Mouse (Mus musculus): ENCODE measurements at regions not wholly inside any gene's neighbourhood (a gene's known extent, or its start where the extent isn't known, plus 50 kb on each side); places are given as distances from the start of the nearest gene placed in this dataset.

DNA sequence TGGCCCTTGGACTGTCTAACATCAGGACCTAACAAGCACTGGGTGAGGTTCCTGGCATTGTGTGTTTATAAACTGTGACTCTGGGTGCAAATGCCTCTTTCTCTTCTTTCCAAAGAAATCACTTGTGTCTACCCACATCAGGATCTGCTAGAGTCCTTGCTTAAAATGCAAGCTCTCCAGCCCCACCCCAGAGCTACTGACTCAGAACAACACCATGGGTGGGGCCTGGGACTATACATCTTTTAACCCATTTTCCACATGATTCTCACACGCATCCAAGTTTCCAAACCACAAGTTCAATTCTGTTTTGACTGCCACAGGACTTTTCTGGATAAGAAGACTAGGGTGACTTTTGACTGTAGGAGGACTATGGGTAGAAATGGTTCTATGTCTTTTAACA is 88.7 kb upstream of the 4930412O13Rik start:
- ATAC-seq (replicated peaks), result no peak
- WGBS, result 90% methylated on average over 1 of the region's 1 CpGs

GRCm38 (mm10) chr2:9795401-9795800 is 85.7 kb upstream of the 4930412O13Rik start:
- H3K36me3 ChIP-seq, result no peaks in the 10 kb centered on the region
- H3K4me2 ChIP-seq (replicated peaks), result no peak overlapping the region
- H3K27me3 ChIP-seq, result no peaks in the 10 kb centered on the region
- ATAC-seq (replicated peaks), result no peak
- H3K9me3 ChIP-seq, result no peaks in the 10 kb centered on the region
- no peak overlapping the region for H3K27ac ChIP-seq (replicated peaks)
- H3K9ac ChIP-seq (replicated peaks), result no peak overlapping the region
- WGBS, result 68% methylated on average over 4 of the region's 4 CpGs
- H3K4me1 ChIP-seq, result 0 out of 2 replicates have a peak, but pooled peaks cover 2% of the 10 kb centered on the region
- no peak overlapping the region for H3K4me3 ChIP-seq

More for the DNA sequence above, 88.7 kb upstream of the 4930412O13Rik start:
- H3K9me3 ChIP-seq, result no peaks in the 10 kb centered on the region
- 0 out of 2 replicates have a peak, but pooled peaks cover 2% of the 10 kb centered on the region for H3K4me1 ChIP-seq
- no peak overlapping the region for H3K4me2 ChIP-seq (replicated peaks)
- no peaks in the 10 kb centered on the region for H3K36me3 ChIP-seq
- H3K27me3 ChIP-seq, result no peaks in the 10 kb centered on the region
- no peak overlapping the region for H3K4me3 ChIP-seq
- H3K9ac ChIP-seq (replicated peaks), result no peak overlapping the region
- no peak overlapping the region for H3K27ac ChIP-seq (replicated peaks)

DNA sequence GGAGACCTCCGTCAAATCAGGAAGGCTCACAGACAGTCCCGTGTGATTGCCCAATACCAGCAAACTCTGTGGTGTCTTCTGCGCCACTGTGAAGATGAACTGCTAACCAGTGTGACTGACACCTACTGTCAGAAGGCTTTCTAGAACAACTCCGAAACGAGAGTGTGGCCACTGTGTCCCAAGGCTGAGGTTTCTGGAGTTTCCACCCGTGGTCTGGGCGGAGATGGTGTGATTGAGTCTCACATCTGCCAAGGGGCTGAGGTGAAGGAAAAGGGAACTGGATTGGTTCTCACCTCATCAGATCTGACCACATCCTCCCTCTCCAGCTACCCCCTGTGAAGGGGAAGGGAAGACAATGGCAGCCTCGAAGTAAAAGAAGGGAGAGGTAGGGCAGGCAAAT is 79.6 kb upstream of the 4930412O13Rik start:
- no peak overlapping the region for H3K9ac ChIP-seq (replicated peaks)

GRCm38 (mm10) chr2:9804306-9804705 is 76.7 kb upstream of the 4930412O13Rik start:
- Histone ChIP-seq H3K9me3 (no peaks in the 10 kb centered on the region), H3K4me3 (no peak overlapping the region), H3K9ac (replicated peaks) (no peak overlapping the region), H3K27ac (replicated peaks) (no peak overlapping the region), H3K27me3 (no peaks in the 10 kb centered on the region), H3K36me3 (no peaks in the 10 kb centered on the region), H3K4me1 (no peaks in the 10 kb centered on the region), H3K4me2 (replicated peaks) (no peak overlapping the region)
- WGBS, result 50% methylated on average over 3 of the region's 3 CpGs
- ATAC-seq (replicated peaks), result no peak

More for the DNA sequence above, 79.6 kb upstream of the 4930412O13Rik start:
- no peaks in the 10 kb centered on the region for H3K27me3 ChIP-seq
- WGBS, result 84% methylated on average over 8 of the region's 8 CpGs
- no peak overlapping the region for H3K27ac ChIP-seq (replicated peaks)
- no peak overlapping the region for H3K4me2 ChIP-seq (replicated peaks)
- no peak for ATAC-seq (replicated peaks)
- no peaks in the 10 kb centered on the region for H3K4me1 ChIP-seq
- no peaks in the 10 kb centered on the region for H3K36me3 ChIP-seq
- H3K9me3 ChIP-seq, result no peaks in the 10 kb centered on the region
- no peak overlapping the region for H3K4me3 ChIP-seq

GRCm38 (mm10) chr2:9805590-9805989 is 75.5 kb upstream of the 4930412O13Rik start:
- Histone ChIP-seq H3K4me3 (no peak overlapping the region), H3K27ac (replicated peaks) (no peak overlapping the region), H3K4me2 (replicated peaks) (no peak overlapping the region), H3K27me3 (no peaks in the 10 kb centered on the region), H3K9ac (replicated peaks) (no peak overlapping the region), H3K36me3 (no peaks in the 10 kb centered on the region), H3K9me3 (no peaks in the 10 kb centered on the region), H3K4me1 (no peaks in the 10 kb centered on the region)
- WGBS, result 89% methylated on average over 6 of the region's 6 CpGs
- ATAC-seq (replicated peaks), result no peak

Data from forebrain, embryonic 15.5 days (tissue).